Mouse (Mus musculus) cerebellum, postnatal 14 days (tissue): ENCODE data around the gene Mapk8.

ENCODE experiments used
- DNase-seq, 2 experiments: peaks; one replicate each; pipeline ENCODE4 v3.0.0; 2021; ENCODE audit warnings: mixed read lengths in 2 of 2

The Mapk8 gene

GRCm38 (mm10) chr14:33347738-33348137 lies 99.2 kb downstream of the Mapk8 start:
- no peak for DNase-seq

GRCm38 (mm10) chr14:33346546-33346945 lies 100.4 kb downstream of the Mapk8 start:
- DNase-seq, result no peak

- peak in 1 of 2 experiments; percentile 36 for DNase-seq
Measured at GRCm38 (mm10) chr14:33343131-33343725, 103.7 kb downstream of the Mapk8 start.

GRCm38 (mm10) chr14:33338684-33339083 lies 108.3 kb downstream of the Mapk8 start:
- no peak for DNase-seq

GRCm38 (mm10) chr14:33335733-33336132 lies 111.2 kb downstream of the Mapk8 start:
- DNase-seq, result no peak

GRCm38 (mm10) chr14:33334402-33334801 lies 112.6 kb downstream of the Mapk8 start:
- no peak for DNase-seq

GRCm38 (mm10) chr14:33333833-33334232 lies 113.1 kb downstream of the Mapk8 start:
- DNase-seq, result peak in 1 of 2 experiments; percentile 37

- no peak for DNase-seq
Measured at GRCm38 (mm10) chr14:33331627-33332026, 115.3 kb downstream of the Mapk8 start.

GRCm38 (mm10) chr14:33330986-33331385 lies 116.0 kb downstream of the Mapk8 start:
- no peak for DNase-seq

GRCm38 (mm10) chr14:33329297-33329805 lies 117.6 kb downstream of the Mapk8 start:
- DNase-seq, result no peak

GRCm38 (mm10) chr14:33328369-33328768 lies 118.6 kb downstream of the Mapk8 start:
- DNase-seq, result no peak
